Mouse (Mus musculus) bone marrow macrophage, adult 2 months (primary cell): ENCODE measurements around the gene Lefty1.

Experiments
- CTCF ChIP-seq: IDR thresholded peaks from 2 replicates; pipeline ENCODE4 v1.5.1; 2012; ENCODE audit warnings: low read depth, mild to moderate bottlenecking, low read length, moderate library complexity
- POLR2A ChIP-seq: IDR thresholded peaks from 2 replicates; pipeline ENCODE4 v1.6.1; 2012; ENCODE audit warnings: mild to moderate bottlenecking, low read depth, low read length, borderline replicate concordance

DNA sequence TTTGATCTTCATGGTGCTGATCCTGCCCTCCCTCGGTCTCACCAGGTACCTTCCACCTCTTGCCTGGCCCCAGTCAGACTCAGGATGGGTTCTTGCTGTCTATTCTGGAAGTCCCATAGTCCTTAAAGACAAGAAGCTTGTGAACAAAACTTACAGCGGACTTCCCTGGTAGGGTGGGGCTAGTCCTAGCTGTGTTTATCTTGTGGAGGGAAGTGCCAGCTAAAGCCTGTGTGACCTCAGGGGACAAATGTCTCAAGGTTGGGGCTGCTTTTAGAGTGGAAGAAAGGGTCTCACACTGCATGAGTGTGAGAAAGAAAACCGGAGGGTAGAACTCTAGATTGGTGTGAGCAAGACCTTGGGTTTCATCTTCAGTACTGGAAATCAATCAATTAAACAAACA lies 31.0 kb downstream of the Lefty1 start:
- no peak for TF ChIP-seq CTCF
- no peak for TF ChIP-seq POLR2A
